24 mouse cellular contexts compared by ENCODE assay signal in the genomic region with DNA sequence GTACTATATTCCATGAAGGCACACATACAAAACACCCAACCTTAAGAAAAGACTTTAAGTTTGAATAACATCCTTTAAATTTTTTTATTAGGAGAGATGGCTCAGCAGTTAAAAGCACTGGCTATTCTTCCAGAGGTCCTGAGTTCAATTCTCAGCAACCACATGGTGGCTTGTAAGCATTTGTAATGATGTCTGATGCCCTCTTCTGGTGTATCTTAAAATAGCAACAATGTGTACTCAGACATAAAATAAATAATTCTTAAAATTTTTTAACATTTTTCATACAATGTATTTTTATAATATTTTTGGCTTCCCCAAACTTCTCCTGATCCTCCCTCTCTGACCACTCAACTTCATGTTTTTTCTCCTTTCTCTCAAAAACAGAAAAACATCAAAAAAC. TPM values are rescaled to one million over a fixed set of nuclear protein-coding genes. Genes with fewer than 3 reads are reported as not detected.
A peak's percentile ranks its signal among the peaks of the same experiment; 100 is the strongest.
DNase-seq lines count a peak whose midpoint lies in the region; ATAC-seq and TF ChIP-seq lines count a peak whose summit lies in the region.
"Had no signal": no experiment of that assay in that cellular context is flagged by ENCODE, and none has a peak within 500 bp of the region (broad histone marks: within the 10 kb centered on the region; RNA-seq: fewer than 3 reads in every experiment).

No protein-coding gene starts in this region.

- H3K27ac ChIP-seq in heart, adult 2 months = no peak overlapping the region
- H3K27ac ChIP-seq in liver, postnatal 0 days (ENCODE audit: low read depth) = no peak overlapping the region
- H3K27ac ChIP-seq in liver, embryonic 12.5 days = no peak overlapping the region
- no peak overlapping the region for H3K27ac ChIP-seq in MEL (ENCODE audit: control insufficient read depth, low read depth, low read length)
- no peak overlapping the region for H3K27ac ChIP-seq in stomach, postnatal 0 days (replicated peaks)
- H3K27ac ChIP-seq in embryonic facial prominence, embryonic 10.5 days (replicated peaks) = no peak overlapping the region
- H3K27ac ChIP-seq: gastrocnemius, adult 2 months; midbrain, embryonic 10.5 days; stomach, embryonic 15.5 days had no signal

- H3K27me3 ChIP-seq in heart, adult 2 months (ENCODE audit: control insufficient read depth, insufficient read depth, low read length) = no peaks in the 10 kb centered on the region; the same call in 1 of the 2 replicates
- no peaks in the 10 kb centered on the region for H3K27me3 ChIP-seq in liver, postnatal 0 days (ENCODE audit: insufficient read depth, low read length)
- no peaks in the 10 kb centered on the region for H3K27me3 ChIP-seq in liver, embryonic 12.5 days (replicated peaks)
- no peaks in the 10 kb centered on the region; a peak in 1 of 4 replicates for H3K27me3 ChIP-seq in MEL (ENCODE audit: control insufficient read depth in 1 of 2, insufficient read depth in 2 of 2, low read length in 2 of 2)
- no peaks in the 10 kb centered on the region for H3K27me3 ChIP-seq in stomach, postnatal 0 days (ENCODE audit: control insufficient read depth, insufficient read depth, low read length)
- no peaks in the 10 kb centered on the region for H3K27me3 ChIP-seq in embryonic facial prominence, embryonic 10.5 days (replicated peaks; ENCODE audit: low read depth, poor library complexity, severe bottlenecking)
- H3K27me3 ChIP-seq: stomach, embryonic 15.5 days had no signal

- H3K4me3 ChIP-seq in heart, adult 2 months = no peak overlapping the region
- no peak overlapping the region for H3K4me3 ChIP-seq in liver, postnatal 0 days (ENCODE audit: low read depth, low read length)
- H3K4me3 ChIP-seq in liver, embryonic 12.5 days = no peak overlapping the region
- no peak overlapping the region for H3K4me3 ChIP-seq in MEL (ENCODE audit: control insufficient read depth in 1 of 2, insufficient read depth in 1 of 2, low read depth in 2 of 2, low read length in 2 of 2)
- no peak overlapping the region for H3K4me3 ChIP-seq in stomach, postnatal 0 days (ENCODE audit: low read depth, low read length)
- H3K4me3 ChIP-seq in embryonic facial prominence, embryonic 10.5 days = no peak overlapping the region
- H3K4me3 ChIP-seq: gastrocnemius, adult 2 months; midbrain, embryonic 10.5 days; stomach, embryonic 15.5 days had no signal

- no peaks in the 10 kb centered on the region for H3K79me2 ChIP-seq in heart, adult 2 months (replicated peaks; ENCODE audit: control insufficient read depth, insufficient read depth, low read length)
- no peaks in the 10 kb centered on the region for H3K79me2 ChIP-seq in MEL (ENCODE audit: control insufficient read depth, insufficient read depth, low read length, poor library complexity)

- ATAC-seq in liver, postnatal 0 days = no peak
- ATAC-seq in liver, embryonic 12.5 days = no peak
- no peak for ATAC-seq in stomach, postnatal 0 days (ENCODE audit: low FRiP score, low TSS enrichment)
- ATAC-seq: hindbrain, embryonic 16.5 days had no signal

- DNase-seq in heart, adult 2 months = no peak
- no peak for DNase-seq in heart, postnatal 25 days (ENCODE audit: low spot score)
- DNase-seq in liver, postnatal 0 days = no peak
- DNase-seq in MEL (ENCODE audit: low read depth, low spot score) = peak; percentile 61
- no peak for DNase-seq in stomach, postnatal 0 days (ENCODE audit: low spot score)
- no peak for DNase-seq in embryonic facial prominence, embryonic 10.5 days (ENCODE audit: low spot score)
- DNase-seq: adrenal gland, adult 2 months; cerebellum, postnatal 10 days; gastrocnemius, adult 2 months; heart, adult 11 months; kidney, adult 2 months; kidney, postnatal 25 days; lung, postnatal 4 days; right cerebral cortex, postnatal 25 days had no signal

- intact Hi-C loops in heart, adult 2 months (cut with DNase I) = no loop called here
- intact Hi-C loops in heart, postnatal 25 days (cut with DNase I) = no loop called here

- TF ChIP-seq RAD21 in MEL (IDR thresholded peaks at IDR 0.05; ENCODE audit: low read depth, low read length) = peak; percentile 52

- no peaks in the 10 kb centered on the region for H3K9me3 ChIP-seq in liver, postnatal 0 days (ENCODE audit: low read length)
- no peaks in the 10 kb centered on the region for H3K9me3 ChIP-seq in liver, embryonic 12.5 days (replicated peaks)
- H3K9me3 ChIP-seq in MEL (replicated peaks; ENCODE audit: insufficient read depth, low read length) = no peaks in the 10 kb centered on the region
- no peaks in the 10 kb centered on the region for H3K9me3 ChIP-seq in stomach, postnatal 0 days (ENCODE audit: control insufficient read depth, low read length)
- H3K9me3 ChIP-seq in embryonic facial prominence, embryonic 10.5 days = no peaks in the 10 kb centered on the region
- H3K9me3 ChIP-seq: midbrain, embryonic 10.5 days; stomach, embryonic 15.5 days had no signal

- H3K9ac ChIP-seq in heart, adult 2 months (ENCODE audit: low read depth, low read length) = no peak overlapping the region
- no peak overlapping the region for H3K9ac ChIP-seq in liver, postnatal 0 days (replicated peaks)
- no peak overlapping the region for H3K9ac ChIP-seq in liver, embryonic 12.5 days
- H3K9ac ChIP-seq in MEL (ENCODE audit: control insufficient read depth, low read depth, low read length, poor library complexity, severe bottlenecking) = no peak overlapping the region
- H3K9ac ChIP-seq in stomach, postnatal 0 days (ENCODE audit: low read length) = no peak overlapping the region
- H3K9ac ChIP-seq: stomach, embryonic 15.5 days had no signal

- peak; percentile 42 for TF ChIP-seq CTCF in heart, adult 2 months (IDR thresholded peaks at IDR 0.05)
- TF ChIP-seq CTCF in liver, postnatal 0 days (IDR thresholded peaks at IDR 0.05; ENCODE audit: low read depth) = peak; percentile 40
- peak in 2 of 3 experiments; percentile 39 to 54 for TF ChIP-seq CTCF in MEL (IDR thresholded peaks at IDR 0.05 in 2 of 3, conservative IDR thresholded peaks at IDR 0.05 in 1 of 3; ENCODE audit: control insufficient read depth in 1 of 3, insufficient read depth in 1 of 3, low read depth in 2 of 3, low read length in 3 of 3, poor library complexity in 1 of 3, severe bottlenecking in 1 of 3)
- peak; percentile 29 for TF ChIP-seq CTCF in stomach, postnatal 0 days (IDR thresholded peaks at IDR 0.05; ENCODE audit: low read depth)

- no peak overlapping the region for H3K4me2 ChIP-seq in liver, postnatal 0 days (ENCODE audit: low read depth, low read length)
- no peak overlapping the region for H3K4me2 ChIP-seq in liver, embryonic 12.5 days
- no peak overlapping the region for H3K4me2 ChIP-seq in stomach, postnatal 0 days (replicated peaks; ENCODE audit: low read depth)
- H3K4me2 ChIP-seq: stomach, embryonic 15.5 days had no signal

- TF ChIP-seq EP300 in heart, adult 2 months (IDR thresholded peaks at IDR 0.05; ENCODE audit: insufficient read depth, low read depth, low read length) = no peak
- no peak for TF ChIP-seq EP300 in liver, postnatal 0 days (IDR thresholded peaks at IDR 0.05; ENCODE audit: low read depth)
- no peak for TF ChIP-seq EP300 in MEL (IDR thresholded peaks at IDR 0.05; ENCODE audit: low read depth in 1 of 2, low read length in 2 of 2)
- TF ChIP-seq EP300 in stomach, postnatal 0 days (optimal IDR thresholded peaks at IDR 0.05) = no peak

- H3K36me3 ChIP-seq in heart, adult 2 months (ENCODE audit: control insufficient read depth, insufficient read depth, low read length) = no peaks in the 10 kb centered on the region
- H3K36me3 ChIP-seq in liver, postnatal 0 days (replicated peaks; ENCODE audit: insufficient read depth, low read length) = no peaks in the 10 kb centered on the region
- no peaks in the 10 kb centered on the region for H3K36me3 ChIP-seq in liver, embryonic 12.5 days
- H3K36me3 ChIP-seq in MEL (ENCODE audit: control insufficient read depth in 1 of 2, insufficient read depth in 2 of 2, low read length in 2 of 2) = no peaks in the 10 kb centered on the region
- H3K36me3 ChIP-seq in stomach, postnatal 0 days (ENCODE audit: control insufficient read depth, insufficient read depth, low read length) = no peaks in the 10 kb centered on the region
- H3K36me3 ChIP-seq in embryonic facial prominence, embryonic 10.5 days (replicated peaks) = no peaks in the 10 kb centered on the region
- H3K36me3 ChIP-seq: midbrain, embryonic 10.5 days; stomach, embryonic 15.5 days had no signal

- no peaks in the 10 kb centered on the region for H3K4me1 ChIP-seq in heart, adult 2 months (ENCODE audit: control insufficient read depth, insufficient read depth, low read length)
- H3K4me1 ChIP-seq in liver, postnatal 0 days (ENCODE audit: insufficient read depth) = peaks cover 3% of the 10 kb centered on the region
- H3K4me1 ChIP-seq in liver, embryonic 12.5 days = no peaks in the 10 kb centered on the region
- H3K4me1 ChIP-seq in MEL (ENCODE audit: control insufficient read depth in 1 of 2, insufficient read depth in 2 of 2, low read length in 2 of 2) = peaks cover 0 to 3% of the 10 kb centered on the region in 2 experiments; a peak in 2 of 4 replicates
- H3K4me1 ChIP-seq in stomach, postnatal 0 days (replicated peaks; ENCODE audit: control insufficient read depth, insufficient read depth) = no peaks in the 10 kb centered on the region
- H3K4me1 ChIP-seq in embryonic facial prominence, embryonic 10.5 days = no peaks in the 10 kb centered on the region
- H3K4me1 ChIP-seq: stomach, embryonic 15.5 days had no signal

- TF ChIP-seq POLR2A in heart, adult 2 months (IDR thresholded peaks at IDR 0.05; ENCODE audit: insufficient read depth, low read depth, low read length) = no peak
- TF ChIP-seq POLR2A in MEL (IDR thresholded peaks at IDR 0.05; ENCODE audit: control insufficient read depth in 1 of 2, insufficient read depth in 1 of 2, low read depth in 1 of 2, low read length in 2 of 2, poor library complexity in 1 of 2) = no peak

RNA-seq across cellular contexts. Expression of a gene that starts 9.4 kb away (rescaled TPM):
- not detected for total RNA-seq in heart, adult 2 months (2021)
- 0.03 TPM in 1 of 2 replicates, not detected in the other for polyA plus RNA-seq in heart, adult 2 months (2012; rRNA removed)
- total RNA-seq in heart, postnatal 25 days (2021) = not detected
- polyA plus RNA-seq in liver, postnatal 0 days (2015; fragmentation: Nextera tagmentation; extraction: Ambion mirVana) = 0.04 and 0.06 TPM in 2 replicates
- 0.08 and 0.14 TPM in 2 replicates for polyA plus RNA-seq in liver, embryonic 12.5 days (2016; fragmentation: Nextera tagmentation; extraction: Ambion mirVana)
- 0.04 and 0.07 TPM in 2 replicates for total RNA-seq in MEL (2012; rRNA removed)
- under 1 TPM in 1 of 2 experiments, not detected in 1; 0.47 TPM for polyA plus RNA-seq in MEL (2012; ENCODE audit: insufficient read depth in 1 of 2, insufficient read length in 2 of 2, low read depth in 1 of 2, low replicate concordance in 2 of 2, missing spikeins in 1 of 2)
- 0.28 and 0.29 TPM in 2 replicates for polyA plus RNA-seq in stomach, postnatal 0 days (2015; fragmentation: Nextera tagmentation; extraction: Ambion mirVana)
- 0.24 and 0.25 TPM in 2 replicates for polyA plus RNA-seq in embryonic facial prominence, embryonic 10.5 days (2016; fragmentation: Nextera tagmentation; extraction: Ambion mirVana)
- total RNA-seq: adrenal gland, adult 2 months; gastrocnemius, adult 2 months; hematopoietic stem cell, adult 5-6 weeks; neutrophil, adult 5-6 weeks had no signal
- polyA plus RNA-seq: adrenal gland, adult 2 months; C2C12; heart, embryonic 14.5 days; thymus, postnatal 0 days; urinary bladder, adult 2 months had no signal

RNA-seq across cellular contexts. Expression of a gene that starts 36.2 kb away (rescaled TPM):
- total RNA-seq in heart, adult 2 months (2021) = under 1 TPM; 0.70 to 0.86 TPM
- polyA plus RNA-seq in heart, adult 2 months (2012; rRNA removed) = 1.9 and 3.9 TPM in 2 replicates
- total RNA-seq in heart, postnatal 25 days (2021) = 1 to 10 TPM in 1 of 2 experiments, not detected in 1; 1.0 TPM
- polyA plus RNA-seq in liver, postnatal 0 days (2015; fragmentation: Nextera tagmentation; extraction: Ambion mirVana) = 18.6 and 22.2 TPM in 2 replicates
- 30.2 and 33.1 TPM in 2 replicates for polyA plus RNA-seq in liver, embryonic 12.5 days (2016; fragmentation: Nextera tagmentation; extraction: Ambion mirVana)
- not detected in 2 replicates for total RNA-seq in MEL (2012; rRNA removed)
- polyA plus RNA-seq in MEL (2012; ENCODE audit: insufficient read depth in 1 of 2, insufficient read length in 2 of 2, low read depth in 1 of 2, low replicate concordance in 2 of 2, missing spikeins in 1 of 2) = under 1 TPM in 1 of 2 experiments, not detected in 1; 0.14 TPM
- 255 and 279 TPM in 2 replicates for polyA plus RNA-seq in stomach, postnatal 0 days (2015; fragmentation: Nextera tagmentation; extraction: Ambion mirVana)
- 6.3 and 6.7 TPM in 2 replicates for polyA plus RNA-seq in embryonic facial prominence, embryonic 10.5 days (2016; fragmentation: Nextera tagmentation; extraction: Ambion mirVana)
- total RNA-seq: gastrocnemius, adult 2 months had no signal
- polyA plus RNA-seq: C2C12 had no signal
